Mouse (Mus musculus) MEL (cell line): Measurements from ENCODE around the gene Rpn2. TPM values are rescaled to one million over a fixed set of nuclear protein-coding genes. Genes with fewer than 3 reads are reported as not detected.

Source experiments
- DNase-seq: peaks from one replicate; pipeline ENCODE4 v3.0.0; 2011; ENCODE audit warnings: low read depth, low spot score
- H3K27ac ChIP-seq: 2 replicates; pipeline ENCODE4 v1.5.1; 2012; ENCODE audit warnings: low read depth, mild to moderate bottlenecking, control low read depth, low read length, moderate library complexity; ENCODE audit not compliant: control insufficient read depth
- H3K27me3 ChIP-seq, 2 experiments: fragments of 150-350 bp in 1 of 2; sonication (generic) in 1 of 2; 2 replicates each; pipeline ENCODE4 v1.6.1; 2012; ENCODE audit warnings: low read length in 2 of 2, mild to moderate bottlenecking in 2 of 2, improper control_type of control experiment in 1 of 2, moderate library complexity in 1 of 2; ENCODE audit not compliant: insufficient read depth in 2 of 2, control insufficient read depth in 1 of 2
- H3K36me3 ChIP-seq, 2 experiments: 2 replicates each; pipeline ENCODE4 v1.6.1; 2012 to 2014; ENCODE audit warnings: low read length in 2 of 2, improper control_type of control experiment in 1 of 2, inconsistent platforms in 1 of 2, mild to moderate bottlenecking in 1 of 2; ENCODE audit not compliant: insufficient read depth in 2 of 2, control insufficient read depth in 1 of 2
- H3K4me1 ChIP-seq, 2 experiments: fragments of 150-350 bp in 1 of 2; sonication (generic) in 1 of 2; 2 replicates each; pipeline ENCODE4 v1.6.1; 2012; ENCODE audit warnings: low read length in 2 of 2, improper control_type of control experiment in 1 of 2, mild to moderate bottlenecking in 1 of 2; ENCODE audit not compliant: insufficient read depth in 2 of 2, control insufficient read depth in 1 of 2
- H3K4me3 ChIP-seq, 2 experiments: fragments of 150-350 bp in 1 of 2; sonication (generic) in 1 of 2; 2 replicates each; pipeline ENCODE4 v1.5.1; 2012; ENCODE audit warnings: low read depth in 2 of 2, low read length in 2 of 2, mild to moderate bottlenecking in 2 of 2, moderate library complexity in 2 of 2, control low read depth in 1 of 2, improper control_type of control experiment in 1 of 2; ENCODE audit not compliant: control insufficient read depth in 1 of 2, insufficient read depth in 1 of 2
- H3K79me2 ChIP-seq: 2 replicates; pipeline ENCODE4 v1.6.1; 2012; ENCODE audit warnings: mild to moderate bottlenecking, low read length, moderate library complexity; ENCODE audit not compliant: control insufficient read depth, poor library complexity, insufficient read depth
- H3K9ac ChIP-seq: 2 replicates; pipeline ENCODE4 v1.6.1; 2012; ENCODE audit warnings: low read depth, mild to moderate bottlenecking, control low read depth, low read length, moderate library complexity; ENCODE audit not compliant: control insufficient read depth, poor library complexity, severe bottlenecking
- H3K9me3 ChIP-seq: fragments of 150-350 bp; sonication (generic); replicated peaks from 2 replicates; pipeline ENCODE4 v1.6.1; 2012; ENCODE audit warnings: mild to moderate bottlenecking, low read length, improper control_type of control experiment, moderate library complexity; ENCODE audit not compliant: insufficient read depth
- CHD1 ChIP-seq: IDR thresholded peaks from 2 replicates; pipeline ENCODE4 v1.6.1; 2012; ENCODE audit warnings: low read depth, mild to moderate bottlenecking, inconsistent platforms, low read length, improper control_type of control experiment
- E2F4 ChIP-seq: IDR thresholded peaks from 2 replicates; pipeline ENCODE4 v1.6.1; 2011; ENCODE audit warnings: low read depth, low read length, improper control_type of control experiment, borderline replicate concordance
- ELF1 ChIP-seq: IDR thresholded peaks from 2 replicates; pipeline ENCODE4 v1.6.1; 2014; ENCODE audit warnings: low read depth, mild to moderate bottlenecking, inconsistent platforms, low read length, improper control_type of control experiment, moderate library complexity
- EP300 ChIP-seq, 2 experiments: IDR thresholded peaks; 2 replicates each; pipeline ENCODE4 v1.6.1; 2011; ENCODE audit warnings: improper control_type of control experiment in 2 of 2, low read length in 2 of 2, low read depth in 1 of 2, mild to moderate bottlenecking in 1 of 2
- GABPA ChIP-seq: IDR thresholded peaks from 2 replicates; pipeline ENCODE4 v1.6.1; 2012; ENCODE audit warnings: low read depth, mild to moderate bottlenecking, inconsistent platforms, low read length, improper control_type of control experiment, moderate library complexity
- HCFC1 ChIP-seq: IDR thresholded peaks from 2 replicates; pipeline ENCODE4 v1.6.1; 2012; ENCODE audit warnings: low read depth, mild to moderate bottlenecking, inconsistent platforms, low read length, improper control_type of control experiment, moderate library complexity
- MAX ChIP-seq: IDR thresholded peaks from 2 replicates; pipeline ENCODE4 v1.6.1; 2011; ENCODE audit warnings: low read length, improper control_type of control experiment
- MAZ ChIP-seq: IDR thresholded peaks from 2 replicates; pipeline ENCODE4 v1.6.1; 2012; ENCODE audit warnings: low read depth, mild to moderate bottlenecking, inconsistent platforms, low read length, improper control_type of control experiment
- MEF2A ChIP-seq: IDR thresholded peaks from 2 replicates; pipeline ENCODE4 v1.6.1; 2014; ENCODE audit warnings: low read depth, mild to moderate bottlenecking, inconsistent platforms, low read length, improper control_type of control experiment; ENCODE audit not compliant: poor library complexity, insufficient replicate concordance, severe bottlenecking; ENCODE audit errors: extremely low read depth
- NRF1 ChIP-seq: IDR thresholded peaks from 2 replicates; pipeline ENCODE4 v1.6.1; 2014; ENCODE audit warnings: low read depth, mild to moderate bottlenecking, inconsistent platforms, low read length, improper control_type of control experiment, moderate library complexity; ENCODE audit not compliant: poor library complexity, insufficient read depth, severe bottlenecking
- POLR2AphosphoS2 ChIP-seq: IDR thresholded peaks from 2 replicates; pipeline ENCODE4 v1.6.1; 2011; ENCODE audit warnings: low read length, improper control_type of control experiment
- RAD21 ChIP-seq: IDR thresholded peaks from 2 replicates; pipeline ENCODE4 v1.6.1; 2011; ENCODE audit warnings: mild to moderate bottlenecking, low read depth, low read length, improper control_type of control experiment
- TBP ChIP-seq: IDR thresholded peaks from 2 replicates; pipeline ENCODE4 v1.8.0; 2011; ENCODE audit warnings: low read depth, low read length, improper control_type of control experiment
- ZKSCAN1 ChIP-seq: IDR thresholded peaks from 2 replicates; pipeline ENCODE4 v1.6.1; 2012; ENCODE audit warnings: low read depth, mild to moderate bottlenecking, inconsistent platforms, low read length, improper control_type of control experiment, moderate library complexity
- ZMIZ1 ChIP-seq: IDR thresholded peaks from 2 replicates; pipeline ENCODE4 v1.6.1; 2012; ENCODE audit warnings: low read depth, mild to moderate bottlenecking, inconsistent platforms, low read length, improper control_type of control experiment, moderate library complexity
- polyA plus RNA-seq, 2 experiments: library from polyadenylated mRNA; stranded (reverse) in 1 of 2; unstranded in 1 of 2; fragments of >175 nt in 1 of 2; fragments of >200 nt in 1 of 2; gene quantifications; 2 replicates each; pipeline versions ENCODE4 v1.2.1 to v1.2.4; 2012; ENCODE audit warnings: low replicate concordance in 2 of 2, low read depth in 1 of 2; ENCODE audit not compliant: insufficient read length in 2 of 2, insufficient read depth in 1 of 2, missing spikeins in 1 of 2
- total RNA-seq: library from RNA; depleted of rRNA; stranded (reverse); fragments of 300-350 nt; gene quantifications from 2 replicates; pipeline ENCODE4 v1.2.3, GENCODE M21; 2012

Rpn2 gene
- total and polyA plus RNA-seq, 3 experiments: 284 to 316 (median 310) TPM

- TF ChIP-seq ELF1: no peak
- TF ChIP-seq E2F4: no peak
These were observed 17.4 kb downstream of the Rpn2 start (continued) for GRCm38 (mm10) chr2:157296105-157296689.

- DNase-seq: no peak
- Histone ChIP-seq H3K27me3 (no peaks in the 10 kb centered on the region), H3K9ac (no peak overlapping the region), H3K4me3 (no peak overlapping the region), H3K36me3 (peaks cover 0 to 35% of the 10 kb centered on the region in 2 experiments; a peak in 2 of 4 replicates), H3K9me3 (no peaks in the 10 kb centered on the region), H3K79me2 (no peaks in the 10 kb centered on the region), H3K4me1 (no peaks in the 10 kb centered on the region), H3K27ac (no peak overlapping the region)
- TF ChIP-seq RAD21: no peak
- TF ChIP-seq TBP: no peak
- TF ChIP-seq MEF2A: no peak
- no peak for TF ChIP-seq MAX
These were observed 21.2 kb downstream of the Rpn2 start for GRCm38 (mm10) chr2:157300051-157300450.

GRCm38 (mm10) chr2:157303096-157303495 is 24.3 kb downstream of the Rpn2 start:
- no peak overlapping the region for H3K9ac ChIP-seq
- no peak for TF ChIP-seq GABPA
- no peak for TF ChIP-seq NRF1
- TF ChIP-seq POLR2AphosphoS2: no peak
- no peak for TF ChIP-seq ZKSCAN1
- TF ChIP-seq CHD1: no peak
- no peak for TF ChIP-seq ZMIZ1
- no peak for TF ChIP-seq MAZ
- TF ChIP-seq HCFC1: no peak
- TF ChIP-seq EP300 (IDR thresholded peaks at IDR 0.05; ENCODE audit: low read depth in 1 of 2, low read length in 2 of 2): no peak

More at GRCm38 (mm10) chr2:157303096-157303495, 24.3 kb downstream of the Rpn2 start:
- H3K27me3 ChIP-seq: no peaks in the 10 kb centered on the region
- H3K36me3 ChIP-seq: peaks cover 0 to 30% of the 10 kb centered on the region in 2 experiments; a peak in 2 of 4 replicates
- no peaks in the 10 kb centered on the region for H3K4me1 ChIP-seq
- H3K79me2 ChIP-seq: no peaks in the 10 kb centered on the region
- H3K9me3 ChIP-seq: no peaks in the 10 kb centered on the region
- no peak overlapping the region for H3K27ac ChIP-seq
- no peak for DNase-seq
- no peak overlapping the region for H3K4me3 ChIP-seq
